Mouse (Mus musculus) cerebellum, postnatal 4 days (tissue): ENCODE results near the gene Olfr702.

ENCODE experiments used
- DNase-seq, 2 experiments: peaks; one replicate each; pipeline ENCODE4 v3.0.0; 2022; ENCODE audit warnings: low spot score in 2 of 2, mixed read lengths in 1 of 2

The Olfr702 gene

DNA sequence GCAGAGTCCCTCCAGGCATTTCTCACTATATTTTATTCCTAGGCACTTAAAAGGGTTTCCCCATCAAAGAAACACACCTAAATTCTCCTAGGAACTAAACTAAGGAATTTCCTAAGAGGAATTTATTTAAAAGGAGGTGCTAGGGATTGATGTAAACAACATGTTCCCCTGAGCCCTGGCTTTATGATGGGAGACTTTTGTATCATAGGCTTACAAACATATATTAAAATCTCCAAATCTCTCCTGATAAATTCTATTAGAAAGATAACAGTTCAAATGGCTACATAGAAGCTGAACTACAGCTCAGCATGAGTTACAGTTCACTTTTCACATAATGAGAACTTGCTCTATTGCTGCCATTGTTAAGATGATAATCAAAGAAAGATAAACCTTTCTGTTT, at the start of gene Olfr702:
Olfr702 (minus strand) TSS at position 101 of the 400 bp plus-strand sequence.
- no peak for DNase-seq

GRCm38 (mm10) chr7:106876791-106877190, 43.1 kb upstream of the Olfr702 start, which contains the start of gene Olfr705:
TSS of gene Olfr705 (minus strand) at chr7:106876891.
- DNase-seq, result no peak

GRCm38 (mm10) chr7:106862885-106863284, 29.2 kb upstream of the Olfr702 start, which contains the start of gene Olfr704:
TSS of gene Olfr704 (plus strand) at chr7:106863185.
- DNase-seq, result no peak

DNA sequence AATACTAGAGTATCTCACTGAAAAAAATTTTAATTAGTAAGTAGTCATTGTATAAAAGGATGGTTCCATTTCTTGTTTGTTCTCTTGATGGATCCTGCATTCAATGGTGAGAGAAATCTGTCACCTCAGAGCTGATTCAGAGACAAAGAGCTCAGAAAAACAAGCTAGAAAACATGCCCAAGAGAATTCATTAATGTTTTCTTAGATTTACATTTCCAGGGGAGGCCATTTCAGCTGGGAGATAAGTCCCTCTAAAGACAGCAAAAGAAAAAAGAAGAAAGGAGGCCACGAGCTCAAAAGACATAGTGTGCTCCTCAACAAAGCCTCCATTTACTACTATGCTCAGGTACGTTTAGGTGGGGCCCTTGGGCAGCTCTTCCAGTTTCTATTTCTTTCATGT, 9.4 kb upstream of the Olfr702 start, which contains the start of gene Olfr703:
Olfr703 (plus strand) TSS at position 301 of the 400 bp plus-strand sequence.
- no peak for DNase-seq

DNA sequence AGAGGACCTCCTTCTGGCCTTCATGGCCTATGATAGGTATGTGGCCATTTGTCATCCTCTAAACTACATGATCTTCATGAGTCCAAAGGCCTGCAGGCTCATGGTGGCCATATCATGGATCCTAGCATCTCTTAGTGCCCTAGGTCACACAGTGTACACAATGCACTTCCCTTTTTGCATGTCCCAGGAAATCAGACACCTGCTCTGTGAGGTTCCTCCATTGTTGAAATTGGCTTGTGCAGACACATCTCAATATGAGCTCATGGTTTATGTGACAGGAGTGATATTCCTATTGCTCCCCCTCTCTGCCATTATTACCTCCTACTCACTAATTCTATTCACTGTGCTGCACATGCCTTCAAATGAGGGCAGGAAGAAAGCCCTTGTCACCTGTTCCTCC, 15.3 kb downstream of the Olfr702 start:
- DNase-seq, result no peak

DNA sequence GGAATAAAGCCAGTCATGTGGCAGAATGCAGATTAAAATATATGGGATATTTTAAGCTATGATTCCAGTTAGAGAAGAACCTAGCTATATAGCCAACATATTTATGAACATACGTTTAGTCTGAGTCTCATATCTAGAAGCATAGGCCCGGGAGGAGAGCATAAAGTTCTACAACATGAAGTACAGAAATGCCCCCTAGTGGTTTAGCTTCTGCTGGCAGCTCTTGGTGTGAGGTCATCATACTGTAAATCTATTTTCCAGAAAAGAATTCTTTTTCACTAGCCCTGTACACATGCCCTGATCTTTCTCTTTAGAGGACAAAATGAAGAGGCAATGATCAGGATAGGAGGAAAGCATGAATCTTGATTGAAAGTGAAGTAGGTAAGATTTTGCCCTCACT, 17.9 kb downstream of the Olfr702 start:
- DNase-seq, result no peak

DNA sequence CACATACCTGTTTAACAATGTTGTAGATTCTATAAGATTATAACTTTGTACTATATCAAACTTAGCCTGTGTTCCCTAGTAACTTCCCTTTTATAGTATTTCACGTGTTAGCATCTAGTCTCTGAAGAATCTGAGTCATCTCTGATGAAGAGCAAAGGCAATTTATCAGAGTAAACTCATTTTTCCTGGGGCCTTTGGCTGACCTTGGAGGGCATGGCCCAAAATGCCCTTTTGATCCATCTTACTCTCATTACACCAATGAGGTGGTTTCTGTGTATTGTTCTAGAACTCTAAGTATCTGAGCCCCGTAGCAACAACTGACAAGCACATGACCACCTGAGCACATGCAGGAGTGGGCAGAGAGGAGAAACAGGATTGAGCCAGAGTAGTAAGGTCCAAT, 19.9 kb downstream of the Olfr702 start, which contains the start of gene Olfr701:
Olfr701 (plus strand) TSS at position 301 of the 400 bp plus-strand sequence.
- no peak for DNase-seq

DNA sequence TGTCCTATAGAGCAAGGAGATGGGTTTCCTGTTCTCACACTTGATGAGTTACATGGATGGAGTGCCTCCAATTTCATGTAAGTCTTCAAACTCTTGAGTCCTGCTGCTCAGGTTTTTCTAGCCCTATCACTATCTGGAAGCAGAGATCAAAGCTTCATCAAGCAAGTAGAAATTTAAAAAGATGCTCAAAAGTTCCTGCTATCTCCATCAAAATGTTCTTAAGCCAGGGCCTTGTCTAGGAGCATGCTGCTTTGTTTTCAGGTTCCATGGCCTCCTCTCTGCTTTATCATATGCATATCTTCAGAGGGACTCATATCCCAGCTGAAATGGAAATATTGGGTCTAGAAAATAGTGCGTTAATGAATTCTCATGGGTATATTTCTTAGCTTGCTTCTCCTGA, 25.0 kb downstream of the Olfr702 start, which contains the start of gene Olfr700:
Olfr700 (minus strand) TSS at position 101 of the 400 bp plus-strand sequence.
- no peak for DNase-seq

DNA sequence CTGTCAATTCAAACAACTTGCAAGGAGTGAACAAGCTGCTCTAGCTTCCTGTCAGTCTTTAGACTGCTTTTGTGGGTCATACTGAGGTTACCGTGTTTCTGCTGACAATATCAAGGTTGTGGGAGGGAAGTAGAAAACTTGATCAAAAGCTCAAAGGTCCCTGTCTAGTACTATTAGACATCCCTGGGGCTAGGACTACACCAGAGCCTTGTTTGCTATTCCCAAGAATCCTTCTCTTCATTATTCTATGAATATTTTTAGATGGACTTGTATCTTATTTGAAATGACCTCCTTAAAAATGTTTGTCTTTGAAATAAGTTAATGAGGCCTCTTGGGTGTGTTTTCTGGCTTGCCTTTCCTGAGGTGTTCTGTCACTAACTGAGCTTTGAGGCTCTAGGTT, 40.6 kb downstream of the Olfr702 start, which contains the start of gene Olfr699:
Olfr699 (minus strand) TSS at position 101 of the 400 bp plus-strand sequence.
- no peak for DNase-seq

DNA sequence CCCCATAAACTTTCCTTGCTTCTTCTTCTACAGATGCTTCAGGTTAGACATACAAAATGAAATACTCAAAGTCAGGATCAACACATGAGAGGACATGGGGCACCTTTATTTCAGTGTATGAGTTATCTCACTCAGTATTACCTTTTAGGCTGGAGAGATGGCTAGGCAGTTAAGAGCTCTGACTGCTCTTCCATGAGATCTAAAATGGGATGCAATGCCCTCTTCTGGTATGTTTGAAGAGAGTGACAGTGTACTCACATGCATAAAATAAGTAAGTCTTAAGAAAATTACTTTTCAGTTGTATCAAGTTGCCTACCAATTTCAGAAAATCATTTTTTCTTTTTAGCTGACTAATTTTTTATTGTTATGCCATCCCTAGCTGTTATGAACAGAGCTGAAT, 45.4 kb downstream of the Olfr702 start:
- no peak for DNase-seq
